Mouse (Mus musculus): ENCODE results near the gene Tspan3. TPM values are rescaled to one million over a fixed set of nuclear protein-coding genes. Genes with fewer than 3 reads are reported as not detected.

The Tspan3 gene
- polyA plus RNA-seq, 1 experiment = 461 TPM

DNA sequence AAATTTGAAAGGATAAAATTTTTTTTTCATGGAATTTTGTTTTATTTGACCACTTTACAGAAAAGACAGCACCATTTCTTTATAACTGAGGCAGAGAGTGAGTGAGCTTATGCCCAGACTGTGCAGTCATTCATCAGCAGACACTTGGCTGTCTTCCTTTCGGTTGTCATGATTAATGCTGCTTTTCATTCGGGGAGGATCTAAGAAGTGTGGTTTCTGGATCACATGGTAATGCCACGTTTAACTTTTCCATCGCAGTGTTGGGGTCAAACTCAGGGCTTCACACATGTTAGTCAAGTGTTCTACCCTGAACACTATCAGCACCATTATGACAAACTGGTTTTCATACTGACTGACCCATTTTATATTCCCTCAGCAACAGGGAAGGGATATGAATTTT is 64.3 kb downstream of the Tspan3 start:
- Histone ChIP-seq H3K27ac (ENCODE audit: insufficient read depth, low read length) (no peak overlapping the region), H3K4me1 (ENCODE audit: control insufficient read depth, insufficient read depth, low read length) (no peaks in the 10 kb centered on the region; the same call in 1 of the 2 replicates), H3K4me3 (ENCODE audit: insufficient read depth, low read length) (no peak overlapping the region)
- no peak for TF ChIP-seq CTCF (IDR thresholded peaks at IDR 0.05; ENCODE audit: extremely low read depth, insufficient read depth, low read length)
- TF ChIP-seq POLR2A (IDR thresholded peaks at IDR 0.05; ENCODE audit: extremely low read depth, insufficient read depth, low read length) = no peak

DNA sequence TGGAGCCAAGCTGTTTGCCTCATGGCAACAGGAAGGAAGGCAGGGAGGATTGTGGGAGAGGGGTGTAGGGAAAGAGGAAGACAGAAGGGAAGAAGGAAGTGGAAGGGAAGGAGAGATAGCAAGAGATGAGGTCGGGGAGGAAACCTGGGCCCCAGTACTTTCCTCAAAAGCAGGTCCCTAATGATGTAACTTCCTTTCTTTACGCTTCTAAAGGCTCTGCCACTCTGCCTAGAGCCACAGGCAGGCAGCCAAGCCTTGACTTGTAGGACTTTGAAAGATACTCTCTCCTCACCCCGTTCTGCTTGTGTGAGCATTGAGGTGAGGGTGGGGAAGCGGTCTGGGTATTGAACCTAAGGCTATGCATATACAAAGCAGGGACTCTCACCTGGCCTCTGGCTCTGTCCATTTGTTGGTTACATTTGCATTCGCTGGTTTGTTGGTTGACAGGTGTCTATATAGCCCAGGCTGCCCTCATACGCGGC is 65.2 kb downstream of the Tspan3 start:
- Histone ChIP-seq H3K27ac (ENCODE audit: insufficient read depth, low read length) (no peak overlapping the region), H3K4me3 (ENCODE audit: insufficient read depth, low read length) (no peak overlapping the region), H3K4me1 (ENCODE audit: control insufficient read depth, insufficient read depth, low read length) (peaks cover 1% of the 10 kb centered on the region; the same call in 1 of the 2 replicates)
- TF ChIP-seq CTCF (IDR thresholded peaks at IDR 0.05; ENCODE audit: extremely low read depth, insufficient read depth, low read length) (no peak), POLR2A (IDR thresholded peaks at IDR 0.05; ENCODE audit: extremely low read depth, insufficient read depth, low read length) (no peak)

DNA sequence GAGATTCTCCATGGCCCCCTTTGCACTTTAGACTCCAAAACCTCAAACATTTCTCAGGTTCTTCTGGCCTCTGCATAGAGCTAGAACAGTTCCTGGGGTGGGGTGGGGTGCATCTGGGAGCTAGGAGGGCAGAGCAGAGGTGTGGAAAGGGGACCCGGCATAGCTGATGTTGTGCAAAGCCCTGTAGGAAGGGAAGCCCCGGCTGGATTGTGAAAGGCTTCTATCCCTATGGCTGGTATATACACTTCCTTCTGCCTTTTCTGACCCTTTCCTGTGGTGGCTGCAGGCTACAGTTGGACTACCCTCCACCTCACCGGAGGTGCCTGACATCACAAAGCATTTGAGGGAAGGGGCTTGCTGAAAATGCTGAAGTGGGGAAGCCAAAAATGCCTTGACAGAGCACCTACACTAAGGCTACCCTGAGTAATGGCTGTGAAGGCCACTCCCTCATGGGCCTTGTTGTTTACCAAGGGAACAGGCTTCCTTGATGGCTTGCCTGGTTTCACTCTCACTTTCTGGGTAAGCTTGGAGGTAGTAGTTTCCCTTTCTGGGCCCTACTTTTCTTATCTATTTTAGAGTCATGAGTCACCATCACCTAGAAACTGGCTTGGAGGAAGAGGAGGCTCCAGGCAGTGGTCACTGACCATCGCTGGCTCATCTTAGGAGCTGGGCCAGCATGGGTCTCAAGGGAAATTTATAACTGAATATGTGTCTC is 67.5 kb downstream of the Tspan3 start:
- Histone ChIP-seq H3K4me1 (ENCODE audit: control insufficient read depth, insufficient read depth, low read length) (peaks cover 1% of the 10 kb centered on the region; the same call in 1 of the 2 replicates), H3K27ac (ENCODE audit: insufficient read depth, low read length) (no peak overlapping the region), H3K4me3 (ENCODE audit: insufficient read depth, low read length) (no peak overlapping the region)
- TF ChIP-seq POLR2A (IDR thresholded peaks at IDR 0.05; ENCODE audit: extremely low read depth, insufficient read depth, low read length) (no peak), CTCF (IDR thresholded peaks at IDR 0.05; ENCODE audit: extremely low read depth, insufficient read depth, low read length) (no peak)

DNA sequence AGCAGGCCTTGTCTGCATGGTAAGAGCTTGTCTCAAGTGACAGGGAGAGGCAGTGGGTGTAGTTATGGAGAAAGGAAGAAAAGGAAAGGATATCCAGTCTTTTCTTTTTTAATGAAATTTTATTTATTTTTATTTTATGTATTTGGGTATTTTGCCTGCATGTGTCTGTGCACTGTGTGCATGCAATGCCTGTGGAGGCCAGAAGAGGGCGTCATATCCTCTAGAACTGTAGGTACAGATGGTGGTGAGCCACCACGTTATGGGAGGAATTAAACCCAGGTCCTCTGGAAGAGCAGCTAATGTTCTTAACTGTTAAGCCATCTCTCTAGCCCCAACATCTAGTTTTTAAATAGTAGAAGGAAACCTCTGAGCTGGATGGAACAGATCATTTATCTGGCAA is 73.2 kb downstream of the Tspan3 start:
- Histone ChIP-seq H3K4me3 (ENCODE audit: insufficient read depth, low read length) (no peak overlapping the region), H3K27ac (ENCODE audit: insufficient read depth, low read length) (no peak overlapping the region), H3K4me1 (ENCODE audit: control insufficient read depth, insufficient read depth, low read length) (peaks cover 3% of the 10 kb centered on the region)
- TF ChIP-seq CTCF (IDR thresholded peaks at IDR 0.05; ENCODE audit: extremely low read depth, insufficient read depth, low read length) = 0 out of 2 replicates have a peak, but pooled peaks have one; percentile 19
- no peak for TF ChIP-seq POLR2A (IDR thresholded peaks at IDR 0.05; ENCODE audit: extremely low read depth, insufficient read depth, low read length)

DNA sequence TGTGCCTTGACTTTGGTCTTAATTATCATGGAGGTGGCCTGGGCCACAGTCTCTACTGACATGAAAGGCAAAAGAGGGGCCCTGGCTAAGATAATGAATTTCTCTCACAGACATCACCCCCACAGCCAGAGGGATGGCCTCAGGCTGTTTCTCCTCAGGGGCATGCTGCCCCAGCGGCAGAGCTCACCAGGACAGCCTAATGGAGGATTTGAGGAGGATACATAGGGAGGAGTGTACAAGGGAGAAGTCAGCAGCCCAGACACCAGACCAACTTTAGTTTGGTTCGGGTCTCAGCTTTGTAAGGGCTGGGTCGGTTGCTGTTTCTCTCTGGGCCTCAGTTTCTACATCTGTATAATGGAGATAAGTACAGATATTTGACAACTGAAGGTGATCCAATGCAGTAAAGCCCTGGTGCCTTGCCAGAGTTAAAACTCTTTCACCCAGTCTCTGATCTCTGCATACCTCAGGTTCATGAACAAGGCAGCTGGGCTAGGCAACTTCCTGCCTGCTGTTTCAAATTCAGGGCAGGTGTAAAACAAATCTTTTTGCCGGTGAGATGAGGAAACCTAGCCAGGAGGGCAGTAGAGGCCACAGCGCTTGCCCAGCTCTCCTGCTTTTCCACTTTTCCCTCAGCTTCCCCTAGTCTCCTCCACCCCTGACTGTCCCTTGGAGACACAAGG is 74.6 kb downstream of the Tspan3 start:
- peaks cover 3% of the 10 kb centered on the region for H3K4me1 ChIP-seq (ENCODE audit: control insufficient read depth, insufficient read depth, low read length)
- H3K4me3 ChIP-seq (ENCODE audit: insufficient read depth, low read length) = no peak overlapping the region
- no peak overlapping the region for H3K27ac ChIP-seq (ENCODE audit: insufficient read depth, low read length)
- TF ChIP-seq POLR2A (IDR thresholded peaks at IDR 0.05; ENCODE audit: extremely low read depth, insufficient read depth, low read length) (no peak), CTCF (IDR thresholded peaks at IDR 0.05; ENCODE audit: extremely low read depth, insufficient read depth, low read length) (no peak)

DNA sequence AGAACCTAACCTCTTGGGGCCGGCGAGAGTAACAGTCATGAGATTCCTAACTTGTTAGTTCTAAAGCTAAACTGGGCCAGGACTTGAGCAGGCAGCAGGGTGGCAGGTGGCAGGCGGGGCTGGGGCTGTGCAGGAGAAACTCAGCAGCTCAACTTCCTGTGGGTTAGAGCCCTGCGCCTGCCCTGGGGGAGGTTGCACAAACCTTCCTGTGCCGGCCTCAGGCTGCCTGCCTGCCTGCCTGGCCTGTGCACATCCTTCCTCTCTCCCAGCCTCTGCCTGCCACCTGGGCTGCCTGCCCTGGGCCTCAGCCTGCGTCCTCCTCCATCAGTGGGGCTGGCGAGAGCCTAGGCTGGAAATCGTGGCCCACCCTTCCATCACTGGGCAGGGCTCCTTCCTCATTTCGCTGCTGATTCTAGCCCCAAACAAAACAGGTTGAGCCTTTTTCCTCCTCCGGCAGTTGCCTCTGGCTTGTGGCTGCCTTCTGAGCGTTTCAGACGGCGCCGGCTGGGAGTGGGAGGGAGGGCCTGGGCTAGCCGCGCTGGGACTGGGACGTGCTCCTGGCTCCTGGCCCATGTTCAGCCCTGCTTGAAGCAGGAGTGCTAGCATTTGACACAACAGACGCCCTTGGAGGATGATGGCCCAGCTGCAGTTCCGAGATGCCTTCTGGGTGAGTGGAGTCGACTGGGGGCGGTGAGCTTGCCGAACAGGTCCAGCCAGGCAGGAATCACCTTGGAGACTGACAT is 75.3 kb downstream of the Tspan3 start, which contains the start of gene Pstpip1:
Gene Pstpip1, plus strand, starts transcription at position 185 of the 743 bp plus-strand sequence.
- Histone ChIP-seq H3K4me3 (ENCODE audit: insufficient read depth, low read length) (no peak within 1 kb of the TSS), H3K4me1 (ENCODE audit: control insufficient read depth, insufficient read depth, low read length) (peaks cover 2% of the 10 kb centered on the region), H3K27ac (ENCODE audit: insufficient read depth, low read length) (no peak within 1 kb of the TSS)
- no peak for TF ChIP-seq POLR2A (IDR thresholded peaks at IDR 0.05; ENCODE audit: extremely low read depth, insufficient read depth, low read length)
- TF ChIP-seq CTCF (IDR thresholded peaks at IDR 0.05; ENCODE audit: extremely low read depth, insufficient read depth, low read length) = no peak

DNA sequence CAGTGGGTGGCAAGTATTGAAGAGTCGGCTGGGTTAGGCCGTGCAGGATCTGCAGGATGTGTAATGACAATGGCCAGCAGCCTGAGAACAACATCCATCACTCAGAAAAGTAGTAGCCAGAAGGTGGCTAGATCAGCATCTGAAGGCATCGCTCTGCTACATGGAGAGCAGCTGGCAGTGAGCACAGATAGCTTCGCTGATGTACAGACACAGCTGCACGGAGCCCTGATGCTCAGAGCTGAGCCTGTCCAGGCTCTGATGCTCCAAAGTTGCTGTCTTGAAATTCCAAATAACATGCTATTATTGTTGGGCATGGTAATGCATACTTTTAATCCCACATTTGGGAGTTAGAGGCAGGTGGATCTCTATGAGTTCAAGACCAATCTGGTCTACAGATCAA is 78.8 kb downstream of the Tspan3 start:
- TF ChIP-seq CTCF (IDR thresholded peaks at IDR 0.05; ENCODE audit: extremely low read depth, insufficient read depth, low read length) = no peak
- TF ChIP-seq POLR2A (IDR thresholded peaks at IDR 0.05; ENCODE audit: extremely low read depth, insufficient read depth, low read length) = no peak

More for the DNA sequence above, 78.8 kb downstream of the Tspan3 start:
- Histone ChIP-seq H3K4me3 (ENCODE audit: insufficient read depth, low read length) (no peak overlapping the region), H3K4me1 (ENCODE audit: control insufficient read depth, insufficient read depth, low read length) (peaks cover 2% of the 10 kb centered on the region), H3K27ac (ENCODE audit: insufficient read depth, low read length) (no peak overlapping the region)

Other genes with a start within 250 kb of the Tspan3 start
- 10.1 and 10.8 TPM in 2 replicates for gene Scaper, start 227.4 kb downstream of the Tspan3 start, polyA plus RNA-seq (2012; rRNA removed)
- gene 4930563M21Rik, start 154.9 kb downstream of the Tspan3 start, polyA plus RNA-seq (2012; rRNA removed) = not detected in 2 replicates
- 151 and 154 TPM in 2 replicates for gene Rcn2, start 123.6 kb downstream of the Tspan3 start, polyA plus RNA-seq (2012; rRNA removed)
- gene Pstpip1, start 75.5 kb downstream of the Tspan3 start, polyA plus RNA-seq (2012; rRNA removed) = 2.7 and 3.2 TPM in 2 replicates